In genomic region chr14:73415376-73416035, GRCm38 (mm10) we compare ENCODE assay signal across 12 mouse cellular contexts. TPM values are rescaled to one million over a fixed set of nuclear protein-coding genes. Genes with fewer than 3 reads are reported as not detected.
DNase-seq lines count a peak whose midpoint lies in the region; ATAC-seq lines count a peak whose summit lies in the region.
"Had no signal": no experiment of that assay in that cellular context is flagged by ENCODE, and none has a peak within 500 bp of the region (broad histone marks: within the 10 kb centered on the region; RNA-seq: fewer than 3 reads in every experiment).

No protein-coding gene starts in this region.

- H3K27me3 ChIP-seq in heart, embryonic 14.5 days (ENCODE audit: control insufficient read depth, insufficient read depth, low read length): no peaks in the 10 kb centered on the region

- no peak for DNase-seq in heart, postnatal 10 days
- peak; percentile 78 for DNase-seq in embryo, embryonic 10.5 days (ENCODE audit: low spot score)
- peak; percentile 76 for DNase-seq in forelimb bud, embryonic 11.5 days (ENCODE audit: low read depth, low spot score)
- DNase-seq in mesoderm, embryonic 11.5 days (ENCODE audit: low read depth, low spot score): peak; percentile 34
- no peak for DNase-seq in adrenal gland, postnatal 14 days
- no peak for DNase-seq in lung, postnatal 14 days
- no peak for DNase-seq in left cerebral cortex, adult 18-20 months (ENCODE audit: low spot score in 2 of 2)
- DNase-seq: lung, embryonic 14.5 days had no signal

- H3K27ac ChIP-seq in heart, embryonic 14.5 days (replicated peaks in 1 of 2; ENCODE audit: control insufficient read depth in 1 of 2, insufficient read depth in 1 of 2, low read depth in 2 of 2, low read length in 2 of 2): no peak overlapping the region
- H3K27ac ChIP-seq: left cerebral cortex, adult 2 months had no signal

- no peaks in the 10 kb centered on the region; a peak in 1 of 4 replicates for H3K4me1 ChIP-seq in heart, embryonic 14.5 days (ENCODE audit: control insufficient read depth in 2 of 2, insufficient read depth in 2 of 2, low read length in 2 of 2)

- intact Hi-C loops in heart, postnatal 10 days (cut with DNase I): no loop called here

- 24% methylated on average over 13 of the region's 13 CpGs for WGBS in heart, embryonic 14.5 days

- no peaks in the 10 kb centered on the region for H3K9me3 ChIP-seq in heart, embryonic 14.5 days (ENCODE audit: control insufficient read depth, low read length)

- 0 out of 2 replicates have a peak overlapping the region, but pooled peaks have one; percentile 0 for H3K9ac ChIP-seq in heart, embryonic 14.5 days (ENCODE audit: low read length)
- H3K9ac ChIP-seq: lung, embryonic 14.5 days had no signal

- peak overlapping the region; percentile 48 for H3K4me2 ChIP-seq in heart, embryonic 14.5 days (ENCODE audit: low read length)
- H3K4me2 ChIP-seq: lung, embryonic 14.5 days had no signal

- no peak for ATAC-seq in heart, embryonic 14.5 days (ENCODE audit: insufficient number of reproducible peaks, insufficient read depth, low FRiP score, low read depth)
- ATAC-seq: activated CD4-positive, CD25-positive, alpha-beta regulatory T cell, adult 4 months; intestine, embryonic 16.5 days had no signal

- H3K4me3 ChIP-seq in heart, embryonic 14.5 days (ENCODE audit: control insufficient read depth in 1 of 2, insufficient read depth in 1 of 2, low read depth in 1 of 2, low read length in 2 of 2): peak overlapping the region; percentile 11 to 14; a peak in 2 of 4 replicates
- H3K4me3 ChIP-seq: left cerebral cortex, adult 2 months had no signal

- H3K36me3 ChIP-seq in heart, embryonic 14.5 days (ENCODE audit: control insufficient read depth, insufficient read depth, low read length): no peaks in the 10 kb centered on the region

RNA-seq across cellular contexts. Expression of gene Itm2b, which starts 30.4 kb away (rescaled TPM):
- polyA plus RNA-seq in heart, embryonic 14.5 days (2014; fragmentation: Nextera tagmentation; extraction: Ambion mirVana): 843 and 883 TPM in 2 replicates
- total RNA-seq in heart, postnatal 10 days (2021): 100 to 1,000 TPM; 625 to 643 TPM
- total RNA-seq in adrenal gland, postnatal 14 days (2021): 848 and 849 TPM in 2 replicates
- 100 to 1,000 TPM; 780 to 834 TPM for total RNA-seq in left cerebral cortex, adult 18-20 months (2021)

Comparison
In these comparisons a context has a peak if more than half of its experiments do, and no peak if none do; other contexts are left out.
1. DNase-seq: peak in embryo, embryonic 10.5 days (single experiment), forelimb bud, embryonic 11.5 days (single experiment) and mesoderm, embryonic 11.5 days (single experiment); none in heart, postnatal 10 days (0 of 2), adrenal gland, postnatal 14 days (single experiment), lung, postnatal 14 days (single experiment) and left cerebral cortex, adult 18-20 months (0 of 2).